Mouse (Mus musculus) G1E (cell line): ENCODE measurements around the gene Wfdc3.

Experiments
- CTCF ChIP-seq: IDR thresholded peaks from 2 replicates; pipeline ENCODE4 v1.5.1; 2012; ENCODE audit warnings: low read depth, low read length, inconsistent platforms, mixed read lengths
- POLR2AphosphoS5 ChIP-seq: IDR thresholded peaks from 2 replicates; pipeline ENCODE4 v1.6.1; 2012; ENCODE audit warnings: low read depth, low read length, inconsistent platforms; ENCODE audit not compliant: insufficient replicate concordance

- TF ChIP-seq CTCF (no peak), POLR2AphosphoS5 (no peak)
These were observed 25.4 kb upstream of the Wfdc3 start for GRCm38 (mm10) chr2:164771123-164771522.
